Mouse (Mus musculus) brain, embryonic 14.5 days (tissue): ENCODE measurements at regions not wholly inside any gene's neighbourhood (a gene's known extent, or its start where the extent isn't known, plus 50 kb on each side); places are given as distances from the start of the nearest gene placed in this dataset.

Source experiments
- CTCF ChIP-seq: fragments of 200-500 bp; IDR thresholded peaks from 2 replicates; pipeline ENCODE4 v1.5.1; 2012; ENCODE audit warnings: inconsistent platforms, mild to moderate bottlenecking, moderate library complexity, borderline replicate concordance; ENCODE audit not compliant: insufficient read depth, insufficient read length; ENCODE audit errors: extremely low read depth
- POLR2A ChIP-seq: fragments of 200-500 bp; IDR thresholded peaks from 2 replicates; pipeline ENCODE4 v1.6.1; 2012; ENCODE audit warnings: mild to moderate bottlenecking, inconsistent platforms, borderline replicate concordance; ENCODE audit not compliant: poor library complexity, insufficient read depth, insufficient read length, severe bottlenecking; ENCODE audit errors: extremely low read depth

DNA sequence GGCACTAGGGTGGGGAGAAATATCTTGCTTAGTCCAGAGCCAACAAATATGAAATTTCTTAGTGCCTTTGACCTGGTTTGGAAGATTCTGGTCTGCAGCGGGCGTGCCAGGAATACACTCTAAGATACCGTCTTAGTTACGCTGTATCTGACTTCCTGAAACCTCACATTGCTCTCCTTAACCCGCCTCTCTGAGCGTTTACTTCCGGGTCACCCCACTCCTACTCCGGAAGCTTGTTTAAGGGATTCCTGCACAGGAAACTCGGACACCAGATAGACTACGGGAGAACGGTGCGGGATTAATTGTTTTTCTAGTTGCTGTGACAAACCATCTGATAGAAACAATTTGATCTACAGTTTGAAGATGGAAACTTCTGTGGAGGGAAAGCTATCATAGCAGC lies 442.3 kb downstream of the Tshz3 start:
- TF ChIP-seq CTCF (no peak), POLR2A (no peak)
